Mouse (Mus musculus) heart, adult 2 months (tissue): ENCODE data around the gene Fgg. TPM values are rescaled to one million over a fixed set of nuclear protein-coding genes. Genes with fewer than 3 reads are reported as not detected.

ENCODE experiments used
- DNase-seq, 2 experiments: peaks; one replicate each; pipeline ENCODE4 v3.0.0; 2021
- H3K27ac ChIP-seq: fragments of 200-600 bp; 2 replicates; pipeline ENCODE4 v1.8.1; 2022
- H3K27me3 ChIP-seq: fragments of 200-500 bp; 2 replicates; pipeline ENCODE4 v1.6.1; 2012; ENCODE audit warnings: mild to moderate bottlenecking, low read length, inconsistent platforms, mixed read lengths; ENCODE audit not compliant: control insufficient read depth, insufficient read depth
- H3K36me3 ChIP-seq: fragments of 200-500 bp; 2 replicates; pipeline ENCODE4 v1.6.1; 2012; ENCODE audit warnings: low read length, inconsistent platforms; ENCODE audit not compliant: control insufficient read depth, insufficient read depth
- H3K4me1 ChIP-seq: fragments of 200-500 bp; 2 replicates; pipeline ENCODE4 v1.6.1; 2011; ENCODE audit warnings: low read length; ENCODE audit not compliant: control insufficient read depth, insufficient read depth
- H3K4me3 ChIP-seq: fragments of 200-600 bp; 2 replicates; pipeline ENCODE4 v1.8.1; 2022
- H3K79me2 ChIP-seq: fragments of 200-500 bp; replicated peaks from 2 replicates; pipeline ENCODE4 v1.6.1; 2012; ENCODE audit warnings: mild to moderate bottlenecking, inconsistent platforms, low read length, moderate library complexity, mixed read lengths; ENCODE audit not compliant: control insufficient read depth, insufficient read depth
- H3K9ac ChIP-seq: fragments of 200-500 bp; 2 replicates; pipeline ENCODE4 v1.6.1; 2012; ENCODE audit warnings: low read depth, mild to moderate bottlenecking, control low read depth, inconsistent platforms, low read length, mixed read lengths
- CTCF ChIP-seq: fragments of 200-600 bp; IDR thresholded peaks from 2 replicates; pipeline ENCODE4 v1.8.1; 2022; ENCODE audit warnings: antibody characterized with exemption, mild to moderate bottlenecking, moderate library complexity
- EP300 ChIP-seq: fragments of 200-500 bp; IDR thresholded peaks from 2 replicates; pipeline ENCODE4 v1.6.1; 2011; ENCODE audit warnings: low read depth, low read length, control low read depth; ENCODE audit not compliant: insufficient read depth
- POLR2A ChIP-seq: fragments of 200-500 bp; IDR thresholded peaks from 2 replicates; pipeline ENCODE4 v1.6.1; 2011; ENCODE audit warnings: mild to moderate bottlenecking, low read depth, low read length, control low read depth; ENCODE audit not compliant: insufficient read depth
- WGBS: fragments of 180-500 bp; shearing (Covaris S2); methylation state at CpG from one replicate; pipeline ENCODE4 v1.1.7; 2018; 5-methylcytosine and 5-hydroxymethylcytosine counted together
- intact Hi-C: fragments of 180-260 bp; cut with DNase I; formaldehyde crosslinking; loops from one replicate; pipeline ENCODE4 v1.15.1; 2025
- polyA plus RNA-seq: library from polyadenylated mRNA; depleted of rRNA; stranded (reverse); fragments of >200 nt; gene quantifications from 2 replicates; pipeline ENCODE4 v1.2.3, GENCODE M21; 2012
- total RNA-seq, 2 experiments: library from RNA; stranded (reverse); gene quantifications; 2 replicates each; pipeline ENCODE4 v1.2.3; 2021

The Fgg gene
- total and polyA plus RNA-seq, 3 experiments = 0.10 TPM; not detected in 2

DNA sequence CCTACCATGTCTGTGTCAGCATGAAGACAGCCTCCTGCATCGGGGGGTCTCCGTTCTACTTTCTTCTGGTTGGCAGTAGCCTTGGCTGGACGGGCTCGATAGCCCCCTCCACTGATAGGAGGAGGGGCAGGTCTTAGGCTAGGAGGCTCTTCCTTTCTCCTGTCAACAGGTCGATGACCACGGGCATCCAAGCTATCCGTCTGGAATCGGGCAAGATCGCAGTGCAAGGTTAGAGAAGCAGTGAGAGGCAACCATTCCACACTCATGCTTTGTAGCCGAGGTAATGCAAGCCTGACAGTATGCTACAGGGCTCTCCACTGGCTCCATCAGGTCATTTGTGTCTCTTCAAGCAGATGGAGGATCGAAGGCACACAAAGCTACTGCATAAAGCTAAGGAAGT, 39.1 kb downstream of the Fgg start:
- Histone ChIP-seq H3K27me3 (0 out of 2 replicates have a peak, but pooled peaks cover 2% of the 10 kb centered on the region), H3K4me3 (no peak overlapping the region), H3K9ac (no peak overlapping the region), H3K27ac (no peak overlapping the region), H3K79me2 (no peaks in the 10 kb centered on the region), H3K4me1 (no peaks in the 10 kb centered on the region), H3K36me3 (no peaks in the 10 kb centered on the region)
- no peak for TF ChIP-seq POLR2A
- no peak for TF ChIP-seq EP300
- no peak for TF ChIP-seq CTCF
- WGBS = 78% methylated on average over 11 of the region's 11 CpGs
- no peak for DNase-seq
- intact Hi-C loops = no loop called here

DNA sequence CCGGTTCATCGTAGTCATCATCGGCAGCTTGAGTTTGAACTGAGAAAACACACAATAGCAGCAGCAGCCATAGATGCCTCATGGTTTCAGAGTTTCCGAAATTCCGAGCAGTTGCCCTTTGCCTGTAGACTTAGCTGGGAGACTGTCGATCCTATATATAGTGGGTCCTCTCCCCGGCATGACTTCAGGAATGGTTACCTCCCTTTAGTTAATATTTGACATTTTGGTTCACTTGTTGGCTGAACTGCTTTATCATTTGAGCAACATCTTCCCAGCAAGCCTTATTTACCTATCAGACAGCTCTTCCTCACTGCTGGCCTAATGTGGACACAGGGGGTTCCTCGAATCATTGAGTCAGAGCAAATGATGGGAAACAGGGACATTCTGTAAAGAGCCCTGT, 42.2 kb downstream of the Fgg start, which contains the start of gene Fgb:
Gene Fgb (minus strand): TSS at position 184 of the 400 bp plus-strand sequence.
- H3K79me2 ChIP-seq = no peaks in the 10 kb centered on the region
- intact Hi-C loops = loop anchor here (10.0 kb wide), 1 partner anchor 995 kb away; the partner anchor contains the start of gene Tmem131l
- 87% methylated on average over 8 of the region's 8 CpGs for WGBS
- DNase-seq = no peak
- no peak within 1 kb of the TSS for H3K9ac ChIP-seq
- no peak for TF ChIP-seq CTCF
- no peak for TF ChIP-seq POLR2A
- no peak within 1 kb of the TSS for H3K4me3 ChIP-seq
- no peaks in the 10 kb centered on the region for H3K36me3 ChIP-seq
- no peak within 1 kb of the TSS for H3K27ac ChIP-seq
- no peaks in the 10 kb centered on the region for H3K4me1 ChIP-seq
- no peaks in the 10 kb centered on the region for H3K27me3 ChIP-seq

DNA sequence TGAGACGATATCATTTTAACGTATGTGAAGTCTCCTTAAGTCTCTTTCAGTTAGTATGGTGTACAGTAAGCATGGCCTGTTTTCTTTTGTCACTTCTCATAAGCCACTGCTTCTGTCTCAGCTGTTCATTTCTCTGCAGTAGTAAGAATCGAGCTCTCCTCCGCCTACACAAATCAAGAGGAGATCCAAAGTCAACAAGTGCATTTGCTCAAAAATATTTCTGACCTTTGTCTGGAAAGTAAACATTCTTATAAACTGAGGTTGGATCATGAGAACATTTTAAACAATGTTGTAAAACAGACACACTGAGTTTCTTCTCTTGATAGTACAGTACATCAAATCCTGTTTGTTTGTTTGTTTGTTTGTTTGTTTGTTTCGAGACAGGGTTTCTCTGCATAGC, 43.1 kb downstream of the Fgg start:
- Histone ChIP-seq H3K79me2 (0 out of 2 replicates have a peak, but pooled peaks cover under 1% of the 10 kb centered on the region), H3K27ac (no peak overlapping the region), H3K4me3 (no peak overlapping the region), H3K9ac (no peak overlapping the region), H3K36me3 (no peaks in the 10 kb centered on the region), H3K4me1 (no peaks in the 10 kb centered on the region), H3K27me3 (no peaks in the 10 kb centered on the region)
- intact Hi-C loops = loop anchor here (10.0 kb wide), 1 partner anchor 994 kb away; the partner anchor contains the start of gene Tmem131l
- TF ChIP-seq EP300 (no peak), POLR2A (no peak), CTCF (no peak)
- no peak for DNase-seq
- WGBS = 55% methylated on average over 5 of the region's 5 CpGs

DNA sequence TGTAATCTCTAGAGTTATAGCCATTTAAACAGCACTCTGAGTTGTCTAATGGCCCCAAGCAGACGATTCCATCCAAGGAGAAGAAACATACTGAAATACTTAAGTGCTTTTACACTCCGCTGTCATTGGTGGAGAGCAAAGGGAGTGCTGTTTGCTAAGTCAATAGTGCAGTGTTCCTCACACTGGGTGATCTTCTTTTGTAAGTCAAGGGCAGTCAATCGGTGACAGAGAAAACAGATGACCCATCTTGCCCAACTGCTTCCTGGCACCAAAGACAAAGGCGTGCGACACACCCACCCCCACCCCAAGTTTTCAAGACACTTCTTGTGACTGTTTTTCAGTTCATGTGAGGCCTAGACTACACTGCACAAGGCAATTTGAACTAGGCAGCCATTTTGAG, 44.6 kb downstream of the Fgg start:
- Histone ChIP-seq H3K4me1 (no peaks in the 10 kb centered on the region; the same call in 1 of the 2 replicates), H3K27ac (no peak overlapping the region), H3K4me3 (no peak overlapping the region), H3K79me2 (0 out of 2 replicates have a peak, but pooled peaks cover 1% of the 10 kb centered on the region), H3K36me3 (no peaks in the 10 kb centered on the region), H3K9ac (no peak overlapping the region), H3K27me3 (no peaks in the 10 kb centered on the region)
- intact Hi-C loops = loop anchor here (2.0 to 10.0 kb wide), 3 partner anchors 175 to 993 kb away; partner anchors contain the start of genes Rbm46 and Tmem131l
- TF ChIP-seq CTCF (no peak), POLR2A (no peak), EP300 (no peak)
- 83% methylated on average over 5 of the region's 5 CpGs for WGBS
- no peak for DNase-seq

DNA sequence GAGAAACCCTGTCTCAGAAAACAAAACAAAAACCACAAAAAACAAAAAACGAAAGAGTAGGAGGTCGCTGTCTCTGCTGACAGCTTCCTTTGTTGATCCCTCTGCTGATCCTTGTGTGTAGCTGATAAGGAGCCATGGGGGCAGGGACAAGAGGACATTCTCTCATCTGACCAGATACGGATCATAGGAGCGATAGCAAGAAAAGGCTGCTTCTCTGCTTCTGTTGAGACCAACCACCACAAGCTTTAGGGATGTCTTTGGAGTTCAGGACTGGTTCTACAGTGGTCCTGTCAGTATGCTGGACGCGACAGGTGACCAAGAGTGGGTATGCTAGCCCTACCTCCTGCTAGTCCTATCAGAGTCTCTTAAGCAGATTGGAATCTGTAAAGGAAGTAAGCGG, 45.6 kb downstream of the Fgg start:
- 78% methylated on average over 7 of the region's 7 CpGs for WGBS
- H3K9ac ChIP-seq = no peak overlapping the region
- H3K27ac ChIP-seq = no peak overlapping the region
- no peaks in the 10 kb centered on the region for H3K27me3 ChIP-seq
- H3K79me2 ChIP-seq = 0 out of 2 replicates have a peak, but pooled peaks cover 1% of the 10 kb centered on the region
- no peak for TF ChIP-seq CTCF
- TF ChIP-seq POLR2A = no peak
- TF ChIP-seq EP300 = no peak
- intact Hi-C loops = loop anchor here (1.0 to 10.0 kb wide), 4 partner anchors 51 to 992 kb away; partner anchors contain the start of genes Rbm46 and Tmem131l
- DNase-seq = no peak
- H3K4me3 ChIP-seq = no peak overlapping the region
- no peaks in the 10 kb centered on the region; the same call in 1 of the 2 replicates for H3K4me1 ChIP-seq
- H3K36me3 ChIP-seq = no peaks in the 10 kb centered on the region

DNA sequence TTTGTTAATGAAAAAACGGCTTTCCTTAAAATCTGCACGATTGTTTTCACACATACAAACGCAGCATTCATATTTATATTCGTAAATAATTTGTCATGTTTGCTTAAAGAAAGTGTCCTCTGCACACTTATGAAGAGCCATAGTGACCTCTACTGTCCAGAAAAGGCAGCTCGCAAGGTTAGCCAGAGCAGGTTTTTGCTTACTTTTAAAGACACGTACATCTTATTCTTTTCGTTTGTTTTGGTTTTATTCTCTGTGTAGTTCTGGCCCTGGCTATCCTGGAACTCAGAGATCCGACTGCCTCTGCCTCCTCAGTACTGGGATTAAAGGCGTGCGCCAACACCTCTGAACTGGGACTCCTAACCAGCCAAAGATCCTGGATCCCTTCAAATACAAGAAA, 46.2 kb downstream of the Fgg start:
- Histone ChIP-seq H3K79me2 (0 out of 2 replicates have a peak, but pooled peaks cover 1% of the 10 kb centered on the region), H3K27ac (no peak overlapping the region), H3K27me3 (no peaks in the 10 kb centered on the region), H3K36me3 (no peaks in the 10 kb centered on the region), H3K4me3 (no peak overlapping the region), H3K4me1 (no peaks in the 10 kb centered on the region; the same call in 1 of the 2 replicates), H3K9ac (no peak overlapping the region)
- DNase-seq = peak in 1 of 2 experiments; percentile 4
- intact Hi-C loops = loop anchor here (1.0 to 10.0 kb wide), 4 partner anchors 51 to 991 kb away; partner anchors contain the start of genes Rbm46 and Tmem131l
- 22% methylated on average over 10 of the region's 10 CpGs for WGBS
- TF ChIP-seq EP300 (no peak), CTCF (peak; percentile 83), POLR2A (no peak)
